Mouse (Mus musculus) olfactory bulb, adult 2 months (tissue): ENCODE measurements at regions not wholly inside any gene's neighbourhood (a gene's known extent, or its start where the extent isn't known, plus 50 kb on each side); places are given as distances from the start of the nearest gene placed in this dataset.

ENCODE experiments used
- CTCF ChIP-seq: fragments of 200-500 bp; IDR thresholded peaks from 2 replicates; pipeline ENCODE4 v1.5.1; 2012; ENCODE audit warnings: low read depth, mild to moderate bottlenecking, low read length, moderate library complexity; ENCODE audit not compliant: insufficient read depth
- POLR2A ChIP-seq: fragments of 200-500 bp; IDR thresholded peaks from 2 replicates; pipeline ENCODE4 v1.6.1; 2012; ENCODE audit warnings: mild to moderate bottlenecking, low read depth, low read length, moderate library complexity; ENCODE audit not compliant: insufficient read depth

DNA sequence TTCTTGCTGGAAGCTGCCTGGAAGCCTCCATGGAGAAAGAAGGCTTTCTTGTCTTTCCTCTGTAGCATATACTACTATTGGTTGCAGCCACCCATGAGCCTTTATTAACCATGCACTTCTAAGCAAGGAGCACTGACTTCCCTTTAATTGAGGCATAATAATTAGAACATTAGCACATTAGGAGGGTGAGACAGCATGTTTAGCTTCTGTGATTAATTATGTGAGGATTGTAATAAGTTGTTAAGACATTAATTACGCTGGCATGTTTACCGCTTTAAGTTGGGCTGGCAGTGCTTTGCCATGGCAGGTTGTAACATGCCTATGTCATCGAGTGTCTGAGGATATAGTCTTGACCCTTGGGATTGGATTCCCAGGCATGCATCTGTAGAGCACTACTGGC lies 391.7 kb downstream of the Brinp2 start:
- TF ChIP-seq CTCF (no peak), POLR2A (no peak)
